Mouse (Mus musculus): ENCODE measurements around the gene Mvb12a.
A peak's percentile ranks its signal among the peaks of the same experiment; 100 is the strongest.
"Not testable (repeated sequence)": the region's sequence is repeated elsewhere in the genome, so short reads cannot be mapped to it uniquely, and the experiment has no call there.

Gene Mvb12a

GRCm38 (mm10) chr8:71526272-71526671 lies 16.4 kb upstream of the Mvb12a start:
- no peak for DNase-seq (ENCODE audit: low spot score in 2 of 2)

GRCm38 (mm10) chr8:71527162-71527870 lies 15.4 kb upstream of the Mvb12a start:
- DNase-seq (ENCODE audit: low spot score in 2 of 2) = no peak

DNA sequence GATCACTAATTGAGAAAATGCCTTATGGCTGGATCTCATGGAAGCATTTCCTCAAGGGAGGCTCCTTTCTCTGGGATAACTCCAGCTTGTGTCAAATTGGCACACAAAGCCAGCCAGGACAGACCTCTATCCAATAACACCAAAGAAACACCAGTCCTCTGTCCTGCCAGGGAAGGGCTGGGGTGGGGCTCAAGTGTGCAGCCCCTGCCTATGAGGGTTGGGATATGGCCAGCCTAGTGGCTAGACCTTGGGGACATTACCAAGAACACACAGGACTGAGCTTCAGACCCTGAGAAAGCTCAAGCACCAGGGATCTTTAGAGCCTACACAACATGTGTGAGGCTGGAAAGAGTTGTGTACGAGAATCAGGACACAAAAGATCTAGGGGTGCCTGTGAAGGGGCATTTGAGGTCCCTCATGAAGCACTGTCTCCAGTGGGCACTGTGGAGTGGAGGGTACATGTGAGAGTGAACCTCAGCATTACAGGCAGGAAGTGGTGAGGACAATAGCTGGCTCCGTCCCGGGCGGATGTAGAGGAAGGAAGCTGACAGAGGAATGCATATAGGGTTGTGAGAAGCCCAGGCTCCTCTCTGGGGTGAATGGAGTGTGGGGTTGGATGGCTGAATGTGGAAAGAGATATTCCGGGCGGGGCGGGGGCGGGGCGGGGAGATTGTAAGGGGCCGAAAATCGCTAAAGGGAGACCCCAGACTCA lies 14.2 kb upstream of the Mvb12a start:
- DNase-seq (ENCODE audit: low spot score in 2 of 2) = no peak

- not testable (repeated sequence) for DNase-seq (ENCODE audit: low spot score in 2 of 2)
These were observed 11.8 kb upstream of the Mvb12a start for GRCm38 (mm10) chr8:71530735-71531467.

DNA sequence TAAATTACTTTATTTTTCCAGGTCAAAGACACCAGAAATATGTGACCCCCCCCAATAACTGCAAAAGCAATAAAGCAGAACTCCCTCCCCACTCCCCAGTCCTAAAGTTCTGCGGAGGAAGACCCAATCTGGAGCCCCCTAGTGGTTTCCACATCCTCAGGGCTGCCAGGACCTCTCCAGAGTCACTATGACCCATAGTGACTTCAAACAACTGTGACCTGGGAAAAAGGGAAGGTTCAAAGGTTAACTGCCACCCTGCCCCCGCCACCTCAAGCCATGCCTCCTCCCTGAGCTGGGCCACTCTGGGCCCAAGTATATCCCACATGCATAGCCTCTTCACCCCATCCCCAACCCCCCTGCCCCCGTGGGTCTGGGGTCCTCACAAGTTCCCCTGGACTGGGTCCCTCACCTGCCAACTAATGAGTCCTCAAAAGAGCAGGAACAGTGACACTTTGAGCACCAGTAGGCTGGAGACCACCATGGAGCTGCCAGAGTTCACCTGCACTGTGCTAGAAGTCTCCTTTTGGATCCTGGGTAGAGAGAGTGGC lies 8.4 kb upstream of the Mvb12a start:
- DNase-seq (ENCODE audit: low spot score in 2 of 2) = no peak

DNA sequence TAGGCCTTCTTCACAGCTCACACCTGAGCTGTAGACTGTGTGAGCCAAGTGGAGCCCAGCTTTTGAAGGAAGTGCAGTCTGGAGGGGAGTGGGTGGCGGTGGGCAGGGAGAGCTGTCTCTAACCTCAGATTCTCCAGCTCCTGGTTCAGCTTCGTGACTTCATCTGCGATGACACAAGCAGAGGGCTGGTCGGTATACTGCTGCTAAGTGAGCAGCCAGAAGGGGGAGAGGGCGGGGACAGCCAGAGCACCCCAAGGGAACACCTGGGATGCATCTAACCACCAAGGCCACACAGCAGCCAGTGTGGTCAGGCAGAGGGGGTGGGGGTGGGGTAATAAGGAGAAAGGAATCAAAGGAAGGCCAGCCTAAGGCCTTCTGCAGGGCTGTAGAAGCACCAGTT lies 7.1 kb upstream of the Mvb12a start:
- no peak for DNase-seq (ENCODE audit: low spot score in 2 of 2)

- peak; percentile 77 to 83 for DNase-seq (ENCODE audit: low spot score in 2 of 2)
These were observed 5.5 kb upstream of the Mvb12a start, which contains the start of gene Bst2 for GRCm38 (mm10) chr8:71537028-71537867. Gene Bst2, minus strand, starts transcription at chr8:71537456.

DNA sequence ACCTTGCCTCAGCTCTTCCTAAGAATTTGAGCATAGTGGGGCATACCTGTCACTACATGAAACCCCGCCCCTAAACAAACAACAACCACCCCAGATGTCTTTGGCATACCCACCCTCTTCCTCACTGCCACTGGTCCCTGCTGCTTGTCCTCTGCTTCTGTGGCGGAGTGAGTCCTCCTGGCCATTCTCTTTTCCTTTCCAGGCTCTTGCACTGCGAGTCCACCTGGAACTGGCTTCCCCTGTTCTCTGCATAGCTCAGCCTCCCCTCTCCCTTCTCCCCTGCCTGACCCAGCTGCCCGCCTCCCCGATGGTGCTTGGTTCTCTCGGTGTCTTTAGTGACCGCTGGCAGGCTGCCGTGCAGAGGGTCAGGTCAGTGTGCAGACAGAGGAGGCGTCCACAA lies 1.0 kb downstream of the Mvb12a start:
- no peak for DNase-seq (ENCODE audit: low spot score in 2 of 2)

- DNase-seq (ENCODE audit: low spot score in 2 of 2) = no peak
These were observed 2.3 kb downstream of the Mvb12a start for GRCm38 (mm10) chr8:71545053-71545452.

DNA sequence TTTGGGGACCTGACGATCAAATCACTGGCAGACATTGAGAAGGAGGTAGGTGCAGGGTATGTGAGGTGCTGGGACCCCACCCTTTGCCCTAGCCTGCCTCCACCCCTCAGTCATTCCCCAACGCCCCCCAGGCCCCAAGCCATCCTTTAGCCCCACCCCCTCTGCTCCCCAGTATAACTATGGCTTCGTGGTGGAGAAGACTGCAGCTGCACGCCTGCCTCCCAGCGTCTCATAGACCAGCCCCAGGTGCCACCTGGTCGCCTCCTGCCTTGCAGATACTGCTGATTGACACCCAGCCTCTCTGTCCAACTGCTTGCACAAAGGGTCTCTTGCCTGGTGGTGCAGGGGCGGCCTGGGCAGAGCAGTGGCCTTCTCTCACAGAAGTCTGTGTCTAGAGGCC lies 4.9 kb downstream of the Mvb12a start:
- no peak for DNase-seq (ENCODE audit: low spot score in 2 of 2)

DNA sequence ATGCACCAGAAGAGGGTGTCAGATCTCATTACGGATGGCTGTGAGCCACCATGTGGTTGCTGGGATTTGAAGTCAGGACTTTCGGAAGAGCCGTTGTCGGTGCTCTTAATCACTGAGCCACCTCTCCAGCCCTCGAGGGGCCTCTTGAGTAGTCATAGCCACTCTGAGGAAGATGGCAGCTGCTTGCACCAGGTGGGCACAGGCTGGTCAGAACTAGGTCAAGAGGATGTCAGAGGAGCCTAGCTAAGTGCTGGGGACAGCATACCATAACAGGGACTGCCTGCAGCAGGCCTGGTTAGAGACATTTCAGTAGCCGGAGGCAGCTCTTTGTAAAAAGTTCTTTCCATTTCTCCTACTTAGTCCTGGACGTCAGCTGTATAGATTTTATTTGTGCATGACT lies 8.0 kb downstream of the Mvb12a start:
- DNase-seq (ENCODE audit: low spot score in 2 of 2) = no peak

DNA sequence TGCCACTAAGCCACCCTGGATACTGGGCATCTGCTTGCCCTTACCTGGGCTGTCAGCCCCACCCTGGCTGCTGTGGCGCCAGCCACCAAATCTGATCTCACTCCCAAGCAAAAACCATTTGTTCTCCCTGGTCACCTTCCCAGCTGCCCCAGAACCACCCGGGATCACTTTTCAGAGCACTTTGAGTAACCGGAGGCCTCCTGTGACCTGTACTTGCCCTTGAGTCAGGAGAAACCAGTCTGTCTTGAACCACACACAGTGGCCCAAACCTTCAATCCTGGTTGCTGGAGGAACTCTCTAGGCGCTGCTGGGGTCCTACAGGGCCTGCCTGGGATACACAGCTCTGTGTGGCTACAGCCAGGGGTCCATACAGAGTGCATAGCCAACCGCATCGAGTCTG lies 10.0 kb downstream of the Mvb12a start:
- DNase-seq (ENCODE audit: low spot score in 2 of 2) = no peak

DNA sequence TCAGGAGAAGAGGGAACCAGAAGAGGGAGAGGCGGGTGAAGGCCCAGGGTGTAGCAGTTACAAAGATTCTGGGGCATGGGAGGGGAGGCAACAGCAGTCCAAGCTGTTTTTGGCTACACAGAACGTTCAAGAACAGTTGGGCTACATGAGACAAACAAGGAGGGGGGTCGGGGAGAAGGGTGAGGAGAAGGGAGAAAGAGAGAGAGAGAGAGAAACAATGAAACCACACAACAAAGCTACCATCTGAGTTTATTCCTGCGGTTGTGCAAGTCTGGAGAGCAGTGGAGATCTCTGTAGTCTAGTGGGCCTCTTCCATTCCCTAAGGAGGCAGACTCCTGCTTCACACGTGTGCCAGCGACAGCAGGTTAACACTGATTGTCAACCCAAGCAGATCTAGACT lies 11.3 kb downstream of the Mvb12a start:
- DNase-seq (ENCODE audit: low spot score in 2 of 2) = no peak

GRCm38 (mm10) chr8:71554644-71555043 lies 11.9 kb downstream of the Mvb12a start:
- DNase-seq (ENCODE audit: low spot score in 2 of 2) = no peak

GRCm38 (mm10) chr8:71558071-71558957 lies 15.6 kb downstream of the Mvb12a start, which contains the start of gene Tmem221:
Gene Tmem221, minus strand, starts transcription at chr8:71558871.
- DNase-seq (ENCODE audit: low spot score in 2 of 2) = no peak

DNA sequence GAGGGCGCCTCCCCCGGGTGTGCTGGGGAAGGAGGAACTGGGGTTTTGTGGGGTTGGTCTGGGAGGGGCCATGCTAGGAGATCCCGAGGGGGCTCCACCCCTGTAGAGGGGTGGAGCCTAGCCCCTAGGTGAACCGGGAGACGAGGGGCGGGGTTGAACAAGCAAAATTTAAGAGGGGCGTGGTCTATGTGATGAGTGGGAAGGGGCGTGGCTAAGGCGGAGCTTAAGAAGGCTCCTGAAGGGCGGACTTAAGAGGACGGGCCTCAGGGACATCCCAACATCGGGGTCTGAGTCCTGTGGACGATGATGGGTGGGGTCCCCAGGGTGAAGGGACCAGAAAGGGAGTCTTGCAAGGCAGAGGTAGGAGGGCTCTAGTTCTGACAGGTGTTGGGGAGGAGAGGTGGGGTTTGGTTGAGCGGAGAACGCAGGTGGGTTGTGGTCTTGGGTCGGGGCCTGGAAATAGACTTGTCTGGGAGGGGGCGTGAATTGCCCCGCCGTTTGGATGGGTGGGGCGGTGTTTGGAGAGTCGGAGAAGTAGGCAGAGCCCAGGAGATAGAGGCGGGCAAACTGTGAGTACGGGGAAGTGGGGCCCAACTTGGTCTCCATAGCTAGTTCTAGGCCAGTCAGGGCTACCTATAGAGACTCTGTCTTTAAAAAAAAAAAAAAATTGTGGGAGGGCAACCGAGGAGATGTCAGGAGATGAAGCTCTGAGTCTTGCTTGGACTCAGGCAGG lies 16.4 kb downstream of the Mvb12a start:
- DNase-seq (ENCODE audit: low spot score in 2 of 2) = peak; percentile 55 to 78

GRCm38 (mm10) chr8:71560071-71560470 lies 17.3 kb downstream of the Mvb12a start:
- DNase-seq (ENCODE audit: low spot score in 2 of 2) = no peak

DNA sequence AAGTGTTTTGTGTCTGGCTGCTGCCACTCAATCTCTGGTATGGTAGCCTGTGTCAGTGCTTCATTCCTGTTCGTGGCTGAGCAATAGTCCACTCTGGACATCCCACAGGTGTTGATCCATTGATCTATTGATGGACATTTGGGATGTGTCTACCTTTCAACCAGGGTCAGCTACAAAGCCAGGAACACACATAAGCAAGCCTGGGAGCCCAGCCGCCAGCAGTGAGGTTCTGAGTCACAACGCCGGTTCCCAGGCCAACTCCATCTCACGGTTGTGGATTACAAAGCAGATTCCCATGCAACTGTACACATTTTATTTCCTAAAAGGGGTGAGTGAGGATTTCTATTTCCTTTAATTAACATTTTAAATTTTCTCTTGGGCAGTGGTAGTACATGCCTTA lies 18.0 kb downstream of the Mvb12a start:
- DNase-seq (ENCODE audit: low spot score in 2 of 2) = no peak

DNA sequence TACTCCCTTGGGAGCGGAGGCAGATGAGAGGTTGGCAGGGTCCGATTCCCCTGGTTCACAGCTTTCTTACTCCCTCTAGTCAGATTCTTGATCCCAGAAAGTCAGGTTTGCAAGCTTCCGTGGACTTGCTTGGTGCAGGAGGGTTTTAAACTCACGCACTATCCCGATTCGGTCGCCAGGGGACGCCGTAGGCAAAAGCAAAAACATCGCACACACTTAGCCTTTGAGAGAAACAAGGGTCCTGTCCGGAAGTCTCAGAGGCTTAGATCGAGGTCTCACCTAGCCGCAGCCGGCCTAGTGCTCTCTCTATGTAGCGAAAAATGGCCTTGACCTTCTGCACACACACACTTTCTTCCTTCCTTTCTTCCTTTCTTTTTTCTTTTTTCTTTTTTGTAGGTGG lies 18.7 kb downstream of the Mvb12a start:
- no peak for DNase-seq (ENCODE audit: low spot score in 2 of 2)

- DNase-seq (ENCODE audit: low spot score in 2 of 2) = peak; percentile 77 to 85
These were observed 20.0 kb downstream of the Mvb12a start for GRCm38 (mm10) chr8:71562751-71563150.
